Mouse (Mus musculus) inflammation-experienced regulatory T-cells, adult 16 weeks (primary cell): ENCODE measurements around the gene Itpk1. TPM values are rescaled to one million over a fixed set of nuclear protein-coding genes. Genes with fewer than 3 reads are reported as not detected.

Experiments
- polyA plus RNA-seq: library from polyadenylated mRNA; unstranded; fragments of 100-300 nt; shearing (Covaris generic); gene quantifications from one replicate; pipeline ENCODE4 v1.2.1, GENCODE M21; 2017

The Itpk1 gene
- polyA plus RNA-seq, result 41.2 TPM

DNA sequence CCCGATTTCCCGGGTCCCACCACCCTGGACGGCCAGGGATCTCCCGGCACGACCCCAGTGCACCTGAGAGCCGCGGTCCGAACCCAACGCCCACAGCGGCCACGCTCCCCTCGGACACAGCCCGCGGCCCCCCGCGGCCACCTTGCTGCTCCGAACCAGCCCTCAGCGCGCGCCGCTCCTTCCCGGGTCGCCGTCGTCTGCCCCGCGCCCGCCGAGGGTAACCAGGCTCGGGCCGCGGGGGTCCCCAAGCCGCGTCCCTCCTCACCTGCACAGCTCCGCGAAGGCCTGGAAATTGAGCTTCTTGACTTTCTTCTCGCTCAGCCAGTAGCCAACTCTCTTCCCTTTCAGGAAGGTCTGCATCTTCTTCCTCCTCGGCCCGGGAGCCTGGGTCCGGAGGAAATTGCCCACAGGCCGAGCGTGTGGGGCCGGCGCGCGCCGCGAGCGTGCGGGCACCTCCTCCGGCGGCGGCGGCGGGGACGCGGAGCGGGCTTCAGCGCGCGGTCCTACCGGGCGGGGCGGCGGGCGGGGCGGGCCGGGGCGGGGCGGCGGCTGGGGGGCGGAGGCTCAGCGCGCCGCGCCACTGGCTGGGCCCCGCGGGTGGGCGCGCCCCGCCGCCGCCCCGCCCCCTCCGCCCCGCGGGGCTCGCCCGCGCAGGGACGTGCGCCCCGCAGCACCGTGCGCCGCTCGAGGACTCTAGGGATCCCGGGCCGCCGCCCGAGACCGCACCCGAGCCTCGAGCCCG lies at the start of gene Itpk1:
TSS of gene Itpk1 (minus strand) at position 474 of the 742 bp plus-strand sequence.

DNA sequence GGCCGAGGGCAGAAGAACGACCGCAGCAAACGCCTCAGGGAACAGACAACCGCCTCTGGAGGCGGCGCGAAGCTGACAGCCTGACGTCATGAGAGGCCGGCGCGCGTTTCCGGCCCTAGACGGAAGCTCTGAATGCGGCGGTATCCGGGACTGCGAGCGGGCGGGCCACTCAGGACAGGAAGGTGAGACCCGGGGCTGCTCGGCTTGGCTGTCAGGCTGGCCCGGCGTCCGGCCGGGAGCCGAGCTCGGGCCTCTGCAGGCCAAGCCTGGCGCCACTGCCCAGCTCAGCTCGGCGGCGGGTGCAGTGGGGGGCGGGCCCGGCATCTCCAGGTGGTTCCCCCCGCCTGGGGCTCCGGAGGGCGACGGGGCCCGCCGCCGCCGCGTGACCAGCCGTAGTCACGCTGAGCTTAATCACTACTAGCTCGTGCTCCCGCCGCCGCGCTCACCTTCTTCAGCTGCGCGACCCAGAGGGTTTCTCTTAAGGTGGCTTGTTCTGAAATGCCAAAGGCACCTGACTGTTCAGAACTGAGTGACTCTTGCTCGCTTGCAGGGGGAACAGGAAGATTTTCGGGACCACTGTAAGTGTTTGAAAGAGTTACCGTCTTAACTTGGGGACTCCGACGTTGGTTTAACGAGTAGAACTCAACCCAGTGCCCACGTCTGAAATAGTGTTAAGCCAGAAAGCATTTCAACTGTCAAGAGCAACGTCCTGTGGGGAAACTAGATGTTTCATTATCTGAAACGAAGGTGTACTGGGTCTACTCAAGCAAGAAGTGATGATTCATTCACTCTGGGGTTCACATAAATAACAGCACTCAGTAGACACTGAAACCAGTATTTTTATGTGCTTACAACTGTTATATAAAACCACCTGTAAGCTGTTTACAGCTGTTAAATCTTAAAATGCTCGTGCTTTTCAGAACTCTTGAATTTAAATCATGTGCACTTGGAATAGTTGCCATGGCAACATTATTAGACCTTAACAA lies 39.2 kb upstream of the Itpk1 start, which contains the start of the genes Moap1 and Tmem251:
TSS of gene Moap1 (minus strand) at position 73 of the 986 bp plus-strand sequence.
TSS of gene Tmem251 (plus strand) at position 174 of the 986 bp plus-strand sequence.

DNA sequence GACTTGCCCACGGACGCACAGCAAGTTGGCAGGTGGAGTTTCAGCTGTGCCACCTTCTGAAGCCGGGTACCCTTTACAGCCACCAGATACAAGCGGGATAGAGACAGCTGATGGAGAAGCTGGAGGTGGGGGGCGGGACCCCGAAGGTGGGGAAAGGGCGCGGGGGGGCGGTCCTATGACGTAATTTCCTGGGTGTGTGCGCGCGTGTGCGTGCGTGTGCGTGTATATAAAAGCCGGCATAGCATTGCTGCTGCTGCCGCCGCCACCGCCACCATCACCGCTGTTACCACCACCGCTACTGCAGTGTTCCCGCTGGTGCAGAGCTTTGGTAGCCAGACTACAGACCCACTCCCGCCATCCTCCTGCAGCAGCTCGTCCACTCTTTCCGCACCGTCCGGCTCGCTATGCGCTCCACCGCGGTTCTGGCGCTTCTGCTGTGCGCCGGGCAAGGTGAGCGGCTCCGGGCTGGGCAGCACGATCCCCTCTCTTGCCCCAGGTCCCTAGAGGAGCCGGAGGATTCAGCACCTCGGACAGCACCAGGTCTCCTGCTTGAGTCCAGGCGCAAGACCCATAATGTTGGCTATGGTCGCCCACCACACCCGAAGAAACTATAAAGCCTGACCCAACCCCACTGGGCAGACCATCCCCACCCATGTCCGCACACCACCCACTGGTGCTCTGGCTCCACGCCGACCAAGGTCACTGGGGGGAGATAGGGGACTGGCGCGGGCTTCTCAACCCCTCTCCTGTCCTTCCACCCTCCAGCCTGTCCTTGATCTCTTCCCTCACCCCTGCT lies 149.8 kb downstream of the Itpk1 start, which contains the start of gene Chga:
TSS of gene Chga (plus strand) at position 249 of the 796 bp plus-strand sequence.

Other genes starting within 250 kb of the Itpk1 start
- 45.4 TPM for gene Golga5, start 235.8 kb downstream of the Itpk1 start, polyA plus RNA-seq
- not detected for gene Chga, start 150.0 kb downstream of the Itpk1 start, polyA plus RNA-seq
- 8.1 TPM for gene Moap1, start 38.7 kb upstream of the Itpk1 start, polyA plus RNA-seq
- 10.4 TPM for gene Tmem251, start 38.8 kb upstream of the Itpk1 start, polyA plus RNA-seq
- not detected for gene Gm28051, start 52.8 kb upstream of the Itpk1 start, polyA plus RNA-seq
- gene Gon7, start 52.9 kb upstream of the Itpk1 start, polyA plus RNA-seq, result 27.9 TPM
- 38.1 TPM for gene Ubr7, start 53.0 kb upstream of the Itpk1 start, polyA plus RNA-seq
- gene Gm20604, start 53.7 kb upstream of the Itpk1 start, polyA plus RNA-seq, result 8.8 TPM
- gene Btbd7, start 173.5 kb upstream of the Itpk1 start, polyA plus RNA-seq, result 8.9 TPM
- not detected for gene Cox8c, start 194.4 kb upstream of the Itpk1 start, polyA plus RNA-seq
- gene Unc79, start 243.9 kb upstream of the Itpk1 start, polyA plus RNA-seq, result 0.28 TPM